Mouse (Mus musculus) monocyte, adult 5-6 weeks (primary cell): ENCODE measurements around the gene Srsf4. TPM values are rescaled to one million over a fixed set of nuclear protein-coding genes. Genes with fewer than 3 reads are reported as not detected.
A peak's percentile ranks its signal among the peaks of the same experiment; 100 is the strongest.

Experiments used
- ATAC-seq: fragments of 153-309, 156-312 bp; replicated peaks from 2 replicates; pipeline ENCODE4 v1.8.0; 2017; ENCODE audit warnings: mild to moderate bottlenecking; ENCODE audit not compliant: low TSS enrichment, insufficient number of reproducible peaks, severe bottlenecking, poor library complexity, low FRiP score
- total RNA-seq: library from RNA; stranded (forward); fragments of 200-1000, 200-491, 200-594 nt; gene quantifications from 3 replicates; pipeline ENCODE4 v1.2.3, GENCODE M21; 2017

Srsf4 gene
- 49.3 to 72.8 TPM (median 58.3 TPM) in 3 replicates for total RNA-seq

- peak; percentile 89 for ATAC-seq
These were observed at the start of gene Srsf4 for GRCm38 (mm10) chr4:131873293-131874168. Gene Srsf4, plus strand, starts transcription at chr4:131873617.

- ATAC-seq = no peak
These were observed 48.5 kb upstream of the Srsf4 start for GRCm38 (mm10) chr4:131824939-131825338.

- ATAC-seq = peak; percentile 66
These were observed 47.6 kb upstream of the Srsf4 start for GRCm38 (mm10) chr4:131825830-131826229.

DNA sequence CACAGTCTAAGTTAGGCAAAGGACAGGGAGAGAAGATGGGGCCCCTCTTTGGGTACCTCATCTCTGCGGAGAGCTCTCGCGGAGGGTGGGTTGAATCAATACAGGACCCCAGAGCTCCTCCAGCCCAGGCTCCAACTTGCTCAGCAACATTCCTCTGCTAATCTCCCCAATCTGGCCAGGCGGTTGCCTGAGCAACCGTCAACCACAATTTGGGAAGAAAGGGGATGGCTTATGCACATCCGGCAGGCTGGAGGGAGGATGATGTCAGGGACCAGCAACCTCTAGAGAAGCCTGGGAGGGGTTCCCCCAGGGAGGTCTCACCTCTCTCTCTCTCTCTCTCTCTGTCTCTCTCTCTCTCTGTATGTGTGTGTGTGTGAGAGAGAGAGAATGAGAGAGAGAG is 46.5 kb upstream of the Srsf4 start:
- ATAC-seq = no peak

GRCm38 (mm10) chr4:131829123-131829522 is 44.3 kb upstream of the Srsf4 start:
- ATAC-seq = no peak

GRCm38 (mm10) chr4:131831546-131832045 is 41.8 kb upstream of the Srsf4 start:
- ATAC-seq = no peak

- no peak for ATAC-seq
These were observed 40.5 kb upstream of the Srsf4 start for GRCm38 (mm10) chr4:131832759-131833407.

DNA sequence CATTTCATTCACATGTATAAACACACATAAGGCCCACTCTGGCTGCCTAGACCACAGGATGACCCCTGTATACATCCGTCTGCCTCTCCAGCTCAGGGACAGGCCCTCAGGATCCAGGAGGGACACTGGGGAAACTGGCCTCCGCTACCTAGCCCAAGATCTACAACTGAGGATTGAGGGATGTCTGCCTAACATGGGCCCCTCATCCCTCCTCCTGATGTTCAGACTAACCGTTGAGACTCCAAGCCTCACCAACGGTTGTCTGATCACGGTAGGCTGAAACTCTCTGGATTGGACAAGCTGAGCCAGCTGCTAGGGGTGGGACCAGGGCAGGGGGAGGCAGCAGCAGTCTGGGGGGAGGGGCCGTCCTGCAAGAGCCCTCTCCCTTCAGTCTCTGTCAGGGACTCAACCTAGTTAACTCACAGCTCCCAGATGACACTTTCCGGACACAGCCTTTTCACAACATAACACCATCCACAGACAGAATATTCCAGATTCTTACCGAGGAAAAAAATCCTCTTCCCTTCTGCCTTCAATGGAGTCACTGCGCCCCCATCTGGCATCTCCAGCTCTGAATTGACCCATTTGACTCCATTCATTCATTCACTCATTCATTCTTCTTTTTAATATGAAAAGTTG is 39.3 kb upstream of the Srsf4 start:
- no peak for ATAC-seq

GRCm38 (mm10) chr4:131836351-131836881 is 37.0 kb upstream of the Srsf4 start:
- ATAC-seq = no peak

DNA sequence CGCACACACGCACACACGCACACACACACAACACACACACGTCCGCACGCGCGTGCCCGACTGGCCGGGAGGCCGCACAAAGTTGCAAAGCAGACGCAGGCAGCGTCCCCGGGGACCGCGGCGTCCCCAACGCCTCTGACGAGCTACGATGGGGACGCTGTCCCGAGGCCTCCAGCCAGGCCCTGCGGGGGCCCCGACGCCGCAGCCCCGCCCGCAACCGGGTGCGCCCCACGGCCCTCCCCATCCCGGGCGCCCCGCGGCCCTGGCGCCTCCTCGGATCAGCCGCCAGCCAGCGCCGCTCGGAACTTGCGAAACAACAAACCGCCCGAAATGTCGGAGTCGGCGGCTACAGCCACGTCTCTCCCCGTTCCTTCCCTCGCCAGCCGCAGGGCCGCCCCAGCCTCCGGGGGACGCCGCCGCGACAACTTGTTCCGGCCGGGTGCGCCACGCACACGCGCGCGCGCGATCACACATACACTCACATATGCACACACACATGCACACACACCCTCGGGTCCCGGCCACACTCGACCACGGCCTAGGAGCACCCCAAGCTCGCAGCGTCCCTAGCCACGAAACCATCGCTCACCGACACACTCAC is 36.4 kb upstream of the Srsf4 start:
- no peak for ATAC-seq

DNA sequence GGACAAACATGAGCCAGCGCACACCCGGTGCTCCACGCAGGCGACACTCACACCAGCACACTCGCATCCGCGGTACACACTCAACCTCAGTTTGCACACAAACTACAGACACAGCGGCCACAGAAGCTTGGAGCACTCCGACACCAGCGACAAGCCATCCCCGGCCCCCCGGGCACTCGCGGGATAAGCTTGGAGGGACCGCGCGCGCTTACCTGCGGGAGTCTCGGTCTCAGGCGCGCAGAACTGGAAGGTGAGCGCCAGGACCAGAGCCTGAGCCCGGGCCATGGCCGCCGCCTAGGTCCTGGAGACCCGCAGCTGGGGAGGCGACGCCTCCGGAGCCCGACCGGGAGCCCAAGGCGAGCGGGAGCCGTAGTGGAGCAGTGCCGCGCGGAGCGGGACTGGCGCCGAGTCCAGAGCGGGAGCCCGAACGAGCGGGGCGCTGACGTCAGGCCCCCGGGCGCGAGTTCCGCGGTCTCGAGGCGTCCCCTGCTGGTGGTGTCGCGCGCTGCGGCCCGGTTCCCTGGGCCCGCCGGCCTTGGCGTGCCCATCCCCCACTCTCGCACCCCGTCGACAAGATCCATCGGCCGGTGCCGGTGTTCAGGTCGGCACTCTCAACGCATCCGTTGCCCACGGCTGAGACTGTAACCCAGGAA is 35.4 kb upstream of the Srsf4 start, which contains the start of gene Ptpru:
Gene Ptpru, minus strand, starts transcription at position 417 of the 653 bp plus-strand sequence.
- peak; percentile 76 for ATAC-seq

DNA sequence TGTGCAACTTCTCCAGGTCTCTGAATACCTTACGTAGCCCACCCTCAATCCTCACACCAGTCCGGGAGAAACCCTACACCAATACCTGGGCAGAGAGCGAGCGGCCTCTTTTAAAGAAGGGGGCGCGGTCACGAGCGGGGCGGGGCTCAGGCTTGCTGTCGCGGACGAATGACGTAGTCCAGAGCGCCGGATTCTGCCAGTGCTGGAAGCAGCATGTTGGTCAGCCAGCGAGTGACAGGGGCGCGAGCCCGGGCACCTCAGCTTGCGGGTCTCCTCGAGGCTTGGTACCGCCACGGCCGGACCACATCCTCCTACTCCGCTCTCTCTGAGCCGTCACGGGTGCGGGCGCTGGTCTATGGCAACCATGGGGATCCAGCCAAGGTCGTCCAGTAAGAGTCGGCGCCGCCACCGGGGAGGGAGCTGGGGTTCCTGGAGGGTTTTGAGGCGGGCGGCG is 30.1 kb upstream of the Srsf4 start, which contains the start of gene Mecr:
Gene Mecr, plus strand, starts transcription at position 181 of the 454 bp plus-strand sequence.
- ATAC-seq = peak; percentile 91

DNA sequence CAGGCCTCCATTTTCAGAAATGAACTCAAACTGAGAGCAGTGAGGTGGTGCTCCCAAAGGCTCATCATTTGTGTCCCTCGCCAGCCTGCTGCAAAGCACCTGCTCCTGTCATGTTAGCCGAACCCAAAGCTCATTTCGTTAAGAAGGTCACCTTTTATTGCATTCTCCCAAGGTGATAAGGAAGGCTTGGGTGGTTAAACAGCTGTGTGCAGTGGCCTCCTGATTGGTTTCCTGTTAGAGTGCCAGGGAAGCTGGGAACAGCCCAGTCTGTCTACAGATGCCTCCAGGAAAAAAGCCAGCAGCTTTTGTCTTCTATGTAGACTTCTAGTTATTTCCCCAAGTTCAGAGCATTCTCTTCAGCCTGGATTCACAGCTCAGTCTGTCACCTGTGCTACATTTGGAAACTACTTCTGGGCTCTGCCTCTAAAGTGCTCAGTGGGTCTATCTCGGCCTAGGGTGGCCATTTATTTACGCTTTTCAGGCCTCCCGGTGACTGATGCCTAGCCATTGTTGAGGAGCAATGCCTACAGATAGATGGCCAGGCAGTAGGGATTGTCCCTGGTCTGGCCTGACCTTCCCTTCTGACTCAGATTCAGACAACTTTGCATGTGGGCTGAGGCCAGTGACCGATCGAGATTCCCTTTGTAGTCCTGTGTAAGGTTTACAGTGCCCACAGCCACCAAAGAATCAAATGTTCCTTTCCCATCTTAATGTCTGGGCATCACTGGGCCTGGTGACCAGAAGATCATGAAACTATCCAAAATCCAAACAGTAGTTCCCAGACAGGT is 27.2 kb upstream of the Srsf4 start:
- ATAC-seq = no peak

DNA sequence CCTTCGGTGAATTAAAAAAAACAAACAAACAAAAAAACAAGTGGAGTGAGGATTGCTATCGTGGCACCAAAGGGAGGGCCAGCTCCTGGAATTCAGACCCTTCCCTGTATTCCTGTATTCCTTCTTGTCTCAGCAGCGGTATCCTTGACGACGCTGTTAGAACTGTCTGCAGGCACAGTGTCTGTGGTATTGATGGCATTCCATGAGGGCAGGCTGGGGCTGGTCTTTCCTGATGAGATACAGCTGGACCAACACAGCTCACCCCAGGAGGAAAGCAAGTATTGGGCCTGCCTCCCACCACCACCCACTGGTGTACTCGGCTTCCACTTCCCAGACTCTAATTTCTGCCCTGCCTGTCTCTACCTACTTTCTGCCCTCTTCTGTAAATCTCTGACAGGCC is 25.3 kb upstream of the Srsf4 start:
- ATAC-seq = no peak

GRCm38 (mm10) chr4:131849986-131850638 is 23.3 kb upstream of the Srsf4 start:
- ATAC-seq = no peak

- peak; percentile 57 for ATAC-seq
These were observed 18.5 kb upstream of the Srsf4 start for GRCm38 (mm10) chr4:131854950-131855349.
